Mouse (Mus musculus): ENCODE measurements around the gene Crhr2. TPM values are rescaled to one million over a fixed set of nuclear protein-coding genes. Genes with fewer than 3 reads are reported as not detected.

Crhr2 gene
- 0.21 and 0.30 TPM in 2 replicates for polyA plus RNA-seq (2016; fragmentation: Nextera tagmentation; extraction: Ambion mirVana)

- no peaks in the 10 kb centered on the region for H3K36me3 ChIP-seq
- 77% methylated on average over 10 of the region's 10 CpGs for WGBS
- no peak for DNase-seq (ENCODE audit: low spot score)
- peaks cover 15% of the 10 kb centered on the region for H3K4me1 ChIP-seq
- no peaks in the 10 kb centered on the region for H3K27me3 ChIP-seq (ENCODE audit: low read depth, poor library complexity, severe bottlenecking)
- peak within 1 kb of the TSS; percentile 58; the same call in 1 of the 2 replicates for H3K27ac ChIP-seq (replicated peaks)
- H3K9me3 ChIP-seq (replicated peaks) = 0 out of 2 replicates have a peak, but pooled peaks cover 4% of the 10 kb centered on the region
- no peak within 1 kb of the TSS for H3K4me3 ChIP-seq
Observed at GRCm38 (mm10) chr6:55132794-55133193, at the start of gene Crhr2. Gene Crhr2 (minus strand): TSS chr6:55133016.

GRCm38 (mm10) chr6:55179560-55179959 is 46.7 kb upstream of the Crhr2 start:
- DNase-seq (ENCODE audit: low spot score) = no peak
- H3K36me3 ChIP-seq = no peaks in the 10 kb centered on the region
- WGBS = 80% methylated on average over 7 of the region's 7 CpGs

GRCm38 (mm10) chr6:55177060-55177732 is 44.4 kb upstream of the Crhr2 start:
- Histone ChIP-seq H3K4me1 (peaks cover 42% of the 10 kb centered on the region), H3K9me3 (replicated peaks) (no peaks in the 10 kb centered on the region), H3K27me3 (ENCODE audit: low read depth, poor library complexity, severe bottlenecking) (peaks cover 35% of the 10 kb centered on the region), H3K36me3 (no peaks in the 10 kb centered on the region), H3K4me3 (no peak overlapping the region), H3K27ac (replicated peaks) (no peak overlapping the region)
- no peak for DNase-seq (ENCODE audit: low spot score)
- WGBS = 58% methylated on average over 12 of the region's 12 CpGs

More at GRCm38 (mm10) chr6:55179560-55179959, 46.7 kb upstream of the Crhr2 start:
- H3K4me3 ChIP-seq = no peak overlapping the region
- H3K9me3 ChIP-seq (replicated peaks) = no peaks in the 10 kb centered on the region
- H3K4me1 ChIP-seq = peaks cover 19% of the 10 kb centered on the region
- no peak overlapping the region for H3K27ac ChIP-seq (replicated peaks)
- peaks cover 23% of the 10 kb centered on the region for H3K27me3 ChIP-seq (ENCODE audit: low read depth, poor library complexity, severe bottlenecking)

- DNase-seq (ENCODE audit: low spot score) = no peak
- Histone ChIP-seq H3K36me3 (no peaks in the 10 kb centered on the region), H3K27me3 (ENCODE audit: low read depth, poor library complexity, severe bottlenecking) (peaks cover 46% of the 10 kb centered on the region), H3K27ac (replicated peaks) (no peak overlapping the region), H3K4me3 (no peak overlapping the region), H3K4me1 (peaks cover 42% of the 10 kb centered on the region), H3K9me3 (replicated peaks) (no peaks in the 10 kb centered on the region)
- 67% methylated on average over 5 of the region's 5 CpGs for WGBS
Observed at GRCm38 (mm10) chr6:55175892-55176291, 43.1 kb upstream of the Crhr2 start.

GRCm38 (mm10) chr6:55175456-55175855 is 42.6 kb upstream of the Crhr2 start:
- no peaks in the 10 kb centered on the region for H3K36me3 ChIP-seq
- H3K27ac ChIP-seq (replicated peaks) = no peak overlapping the region
- H3K4me1 ChIP-seq = peaks cover 42% of the 10 kb centered on the region
- no peaks in the 10 kb centered on the region for H3K9me3 ChIP-seq (replicated peaks)
- no peak overlapping the region for H3K4me3 ChIP-seq
- H3K27me3 ChIP-seq (ENCODE audit: low read depth, poor library complexity, severe bottlenecking) = peaks cover 51% of the 10 kb centered on the region
- DNase-seq (ENCODE audit: low spot score) = no peak
- 66% methylated on average over 2 of the region's 2 CpGs for WGBS

- Histone ChIP-seq H3K4me1 (peaks cover 41% of the 10 kb centered on the region), H3K36me3 (no peaks in the 10 kb centered on the region), H3K27ac (replicated peaks) (no peak within 1 kb of the TSS), H3K9me3 (replicated peaks) (no peaks in the 10 kb centered on the region), H3K4me3 (no peak within 1 kb of the TSS), H3K27me3 (ENCODE audit: low read depth, poor library complexity, severe bottlenecking) (peaks cover 58% of the 10 kb centered on the region)
- no peak for DNase-seq (ENCODE audit: low spot score)
- WGBS = 82% methylated on average over 1 of the region's 1 CpGs
Observed at GRCm38 (mm10) chr6:55174741-55175181, 41.9 kb upstream of the Crhr2 start, which contains the start of gene Inmt. Gene Inmt (minus strand): TSS chr6:55175043.

- 27% methylated on average over 3 of the region's 3 CpGs for whole genome bisulfite sequencing
- Histone ChIP-seq H3K27me3 (ENCODE audit: low read depth, poor library complexity, severe bottlenecking) (peaks cover 66% of the 10 kb centered on the region), H3K4me1 (peaks cover 35% of the 10 kb centered on the region), H3K27ac (replicated peaks) (no peak overlapping the region), H3K4me3 (no peak overlapping the region), H3K9me3 (replicated peaks) (no peaks in the 10 kb centered on the region), H3K36me3 (no peaks in the 10 kb centered on the region)
- DNase-seq (ENCODE audit: low spot score) = peak; percentile 51
Observed at GRCm38 (mm10) chr6:55173941-55174349, 41.1 kb upstream of the Crhr2 start.

GRCm38 (mm10) chr6:55173171-55173570 is 40.4 kb upstream of the Crhr2 start:
- H3K27me3 ChIP-seq (ENCODE audit: low read depth, poor library complexity, severe bottlenecking) = peaks cover 72% of the 10 kb centered on the region
- H3K36me3 ChIP-seq = no peaks in the 10 kb centered on the region
- no peak overlapping the region for H3K4me3 ChIP-seq
- H3K27ac ChIP-seq (replicated peaks) = no peak overlapping the region
- H3K9me3 ChIP-seq (replicated peaks) = no peaks in the 10 kb centered on the region
- no peak for DNase-seq (ENCODE audit: low spot score)
- H3K4me1 ChIP-seq = peaks cover 35% of the 10 kb centered on the region
- 54% methylated on average over 10 of the region's 10 CpGs for WGBS

GRCm38 (mm10) chr6:55171638-55172037 is 38.8 kb upstream of the Crhr2 start:
- DNase-seq (ENCODE audit: low spot score) = no peak
- Histone ChIP-seq H3K36me3 (no peaks in the 10 kb centered on the region), H3K4me3 (no peak overlapping the region), H3K9me3 (replicated peaks) (no peaks in the 10 kb centered on the region), H3K27ac (replicated peaks) (no peak overlapping the region), H3K4me1 (peaks cover 35% of the 10 kb centered on the region), H3K27me3 (ENCODE audit: low read depth, poor library complexity, severe bottlenecking) (peaks cover 78% of the 10 kb centered on the region)
- 58% methylated on average over 4 of the region's 4 CpGs for WGBS

GRCm38 (mm10) chr6:55169818-55170217 is 37.0 kb upstream of the Crhr2 start:
- H3K36me3 ChIP-seq = no peaks in the 10 kb centered on the region
- H3K27ac ChIP-seq (replicated peaks) = no peak overlapping the region
- H3K9me3 ChIP-seq (replicated peaks) = no peaks in the 10 kb centered on the region
- WGBS = 60% methylated on average over 5 of the region's 5 CpGs
- H3K27me3 ChIP-seq (ENCODE audit: low read depth, poor library complexity, severe bottlenecking) = peaks cover 61% of the 10 kb centered on the region
- no peak for DNase-seq (ENCODE audit: low spot score)
- no peak overlapping the region for H3K4me3 ChIP-seq
- H3K4me1 ChIP-seq = peaks cover 25% of the 10 kb centered on the region

GRCm38 (mm10) chr6:55166777-55167463 is 34.1 kb upstream of the Crhr2 start:
- H3K36me3 ChIP-seq = no peaks in the 10 kb centered on the region
- H3K27ac ChIP-seq (replicated peaks) = no peak overlapping the region
- no peaks in the 10 kb centered on the region for H3K4me1 ChIP-seq
- WGBS = 57% methylated on average over 7 of the region's 7 CpGs
- H3K9me3 ChIP-seq (replicated peaks) = no peaks in the 10 kb centered on the region
- H3K4me3 ChIP-seq = no peak overlapping the region
- H3K27me3 ChIP-seq (ENCODE audit: low read depth, poor library complexity, severe bottlenecking) = peaks cover 44% of the 10 kb centered on the region
- peak; percentile 71 for DNase-seq (ENCODE audit: low spot score)

- H3K9me3 ChIP-seq (replicated peaks) = no peaks in the 10 kb centered on the region
- no peak overlapping the region for H3K4me3 ChIP-seq
- no peak overlapping the region for H3K27ac ChIP-seq (replicated peaks)
- no peaks in the 10 kb centered on the region for H3K4me1 ChIP-seq
- WGBS = 87% methylated on average over 8 of the region's 8 CpGs
- peaks cover 9% of the 10 kb centered on the region for H3K27me3 ChIP-seq (ENCODE audit: low read depth, poor library complexity, severe bottlenecking)
- no peaks in the 10 kb centered on the region for H3K36me3 ChIP-seq
- DNase-seq (ENCODE audit: low spot score) = no peak
Observed at GRCm38 (mm10) chr6:55163046-55163584, 30.3 kb upstream of the Crhr2 start.

GRCm38 (mm10) chr6:55161311-55161761 is 28.5 kb upstream of the Crhr2 start:
- DNase-seq (ENCODE audit: low spot score) = no peak
- Histone ChIP-seq H3K27me3 (ENCODE audit: low read depth, poor library complexity, severe bottlenecking) (no peaks in the 10 kb centered on the region), H3K4me1 (no peaks in the 10 kb centered on the region), H3K27ac (replicated peaks) (no peak overlapping the region), H3K36me3 (no peaks in the 10 kb centered on the region), H3K4me3 (no peak overlapping the region), H3K9me3 (replicated peaks) (no peaks in the 10 kb centered on the region)
- WGBS = 88% methylated on average over 5 of the region's 5 CpGs

All from midbrain, embryonic 10.5 days (tissue).